Mouse (Mus musculus) embryonic facial prominence, embryonic 11.5 days (tissue): ENCODE results near the gene Olfr316. TPM values are rescaled to one million over a fixed set of nuclear protein-coding genes. Genes with fewer than 3 reads are reported as not detected.
"Not testable (repeated sequence)": the region's sequence is repeated elsewhere in the genome, so short reads cannot be mapped to it uniquely, and the experiment has no call there.

ENCODE experiments used
- ATAC-seq: fragments of 200-750 bp; cut with Nextera tagmentation; replicated peaks from 2 replicates; pipeline ENCODE4 v1.8.0; 2017; ENCODE audit warnings: low read depth; ENCODE audit not compliant: insufficient number of reproducible peaks, low FRiP score, low TSS enrichment
- DNase-seq: peaks from one replicate; pipeline ENCODE4 v3.0.0-alpha.2; 2015; ENCODE audit warnings: low spot score
- H3K27ac ChIP-seq: fragments of 300-500 bp; sonication (generic); replicated peaks from 2 replicates; pipeline ENCODE4 v1.5.1; 2014; ENCODE audit warnings: mild to moderate bottlenecking, low read depth, low read length, control low read depth
- H3K27me3 ChIP-seq: fragments of 300-500 bp; sonication (generic); 2 replicates; pipeline ENCODE4 v1.6.1; 2014; ENCODE audit warnings: mild to moderate bottlenecking, low read length, moderate library complexity, mixed read lengths; ENCODE audit not compliant: control insufficient read depth, insufficient read depth
- H3K36me3 ChIP-seq: fragments of 300-500 bp; sonication (generic); replicated peaks from 2 replicates; pipeline ENCODE4 v1.6.1; 2014; ENCODE audit warnings: low read depth, mild to moderate bottlenecking, low read length, moderate library complexity, mixed read lengths; ENCODE audit not compliant: control insufficient read depth, insufficient read depth
- H3K4me1 ChIP-seq: fragments of 300-500 bp; sonication (generic); 2 replicates; pipeline ENCODE4 v1.6.1; 2014; ENCODE audit warnings: low read length, mixed read lengths; ENCODE audit not compliant: control insufficient read depth, insufficient read depth
- H3K4me2 ChIP-seq: fragments of 300-500 bp; sonication (generic); 2 replicates; pipeline ENCODE4 v1.6.1; 2014; ENCODE audit warnings: low read depth, mild to moderate bottlenecking, control low read depth, low read length, moderate library complexity
- H3K4me3 ChIP-seq: fragments of 300-500 bp; sonication (generic); 2 replicates; pipeline ENCODE4 v1.5.1; 2014; ENCODE audit warnings: low read depth, low read length, control low read depth
- H3K9ac ChIP-seq: fragments of 300-500 bp; sonication (generic); replicated peaks from 2 replicates; pipeline ENCODE4 v1.6.1; 2014; ENCODE audit warnings: mild to moderate bottlenecking, control low read depth, low read length
- H3K9me3 ChIP-seq: fragments of 300-500 bp; sonication (generic); replicated peaks from 2 replicates; pipeline ENCODE4 v1.6.1; 2016; ENCODE audit warnings: mild to moderate bottlenecking, low read length, inconsistent platforms, mixed read lengths; ENCODE audit not compliant: control insufficient read depth
- WGBS: fragments of 180-500 bp; shearing (Covaris S2); extraction: QIAGEN DNeasy Blood & Tissue Kit; methylation state at CpG from one replicate; pipeline ENCODE4 v1.1.7; 2014; 5-methylcytosine and 5-hydroxymethylcytosine counted together
- polyA plus RNA-seq: library from polyadenylated mRNA; unstranded; fragments of >200 nt; fragmentation: Nextera tagmentation; extraction: Ambion mirVana; gene quantifications from 2 replicates; pipeline ENCODE4 v1.2.1, GENCODE M21; 2014

Gene Olfr316
- not detected in 2 replicates for polyA plus RNA-seq

DNA sequence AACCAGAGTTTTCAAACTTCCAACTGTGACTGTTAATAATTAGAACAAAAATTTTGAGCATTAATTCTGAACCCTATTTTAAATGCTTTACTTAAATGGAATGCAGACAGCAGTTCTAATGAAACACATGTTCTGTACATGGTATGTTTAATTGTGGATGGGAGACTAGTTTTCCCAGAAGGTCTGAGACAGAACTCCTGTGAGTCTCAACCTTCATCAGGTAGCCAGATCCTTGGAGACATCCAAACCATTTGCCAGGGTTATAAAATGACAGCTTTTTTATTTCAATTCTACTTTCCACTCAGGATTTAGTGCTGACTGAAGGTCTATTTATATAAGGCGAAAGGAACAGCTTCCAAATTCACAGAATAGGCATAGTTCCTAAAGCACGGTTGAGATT, at the start of gene Olfr316:
Gene Olfr316, plus strand, starts transcription at position 301 of the 400 bp plus-strand sequence.
- H3K27ac ChIP-seq: no peak within 1 kb of the TSS
- no peaks in the 10 kb centered on the region for H3K27me3 ChIP-seq
- H3K4me3 ChIP-seq: no peak within 1 kb of the TSS
- 89% methylated on average over 2 of the region's 2 CpGs for WGBS
- H3K9me3 ChIP-seq: no peaks in the 10 kb centered on the region
- H3K4me1 ChIP-seq: no peaks in the 10 kb centered on the region
- ATAC-seq: no peak
- H3K36me3 ChIP-seq: no peaks in the 10 kb centered on the region
- DNase-seq: no peak
- H3K4me2 ChIP-seq: no peak within 1 kb of the TSS
- no peak within 1 kb of the TSS for H3K9ac ChIP-seq

DNA sequence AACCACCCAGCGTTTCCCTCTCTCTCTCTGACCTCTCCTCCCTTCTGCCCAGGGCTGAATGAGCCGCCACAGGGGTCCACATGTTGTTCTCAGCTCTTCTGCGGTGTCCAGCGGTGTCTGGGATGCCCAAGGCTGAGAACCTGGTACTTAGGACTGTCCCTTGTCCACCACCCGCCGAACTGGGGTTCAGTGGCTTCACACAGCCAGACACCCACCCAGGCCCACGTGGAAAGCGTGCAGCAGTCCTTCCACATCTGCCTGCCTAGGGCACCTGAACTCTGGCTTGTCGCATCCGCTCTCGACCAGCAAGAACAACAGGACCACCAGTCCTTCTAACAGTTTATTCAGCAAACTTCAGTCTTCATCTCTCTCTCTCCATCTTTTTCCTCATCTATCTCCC, 43.4 kb upstream of the Olfr316 start:
- ATAC-seq: no peak
- no peak for DNase-seq
- Histone ChIP-seq H3K9ac (no peak overlapping the region), H3K27ac (no peak overlapping the region), H3K27me3 (no peaks in the 10 kb centered on the region), H3K4me1 (no peaks in the 10 kb centered on the region), H3K4me2 (no peak overlapping the region), H3K9me3 (no peaks in the 10 kb centered on the region), H3K4me3 (no peak overlapping the region), H3K36me3 (no peaks in the 10 kb centered on the region)
- 80% methylated on average over 11 of the region's 11 CpGs for WGBS

DNA sequence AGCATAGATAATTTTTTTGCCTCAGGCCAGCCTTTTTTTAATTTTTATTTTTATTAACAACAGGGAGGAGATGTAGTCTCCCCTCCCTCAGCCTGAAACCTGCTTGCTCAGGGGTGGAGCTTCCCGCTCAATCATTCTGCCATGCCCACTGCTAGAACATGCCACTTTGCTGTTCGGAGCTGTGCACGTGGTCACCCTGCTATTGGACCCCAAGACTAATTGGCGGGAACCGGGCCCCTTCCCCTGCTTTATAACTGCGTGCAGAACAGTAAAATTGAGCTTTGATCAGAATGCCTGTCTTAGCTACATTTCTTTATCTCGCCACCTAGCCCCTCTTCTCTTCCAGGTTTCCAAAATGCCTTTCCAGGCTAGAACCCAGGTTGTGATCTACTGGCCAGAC, 34.8 kb upstream of the Olfr316 start:
- not testable (repeated sequence) for ATAC-seq, H3K36me3 ChIP-seq, H3K27me3 ChIP-seq, H3K4me3 ChIP-seq, H3K4me1 ChIP-seq, H3K9ac ChIP-seq, DNase-seq, H3K27ac ChIP-seq, H3K4me2 ChIP-seq, H3K9me3 ChIP-seq
- WGBS: 90% methylated on average over 6 of the region's 7 CpGs

DNA sequence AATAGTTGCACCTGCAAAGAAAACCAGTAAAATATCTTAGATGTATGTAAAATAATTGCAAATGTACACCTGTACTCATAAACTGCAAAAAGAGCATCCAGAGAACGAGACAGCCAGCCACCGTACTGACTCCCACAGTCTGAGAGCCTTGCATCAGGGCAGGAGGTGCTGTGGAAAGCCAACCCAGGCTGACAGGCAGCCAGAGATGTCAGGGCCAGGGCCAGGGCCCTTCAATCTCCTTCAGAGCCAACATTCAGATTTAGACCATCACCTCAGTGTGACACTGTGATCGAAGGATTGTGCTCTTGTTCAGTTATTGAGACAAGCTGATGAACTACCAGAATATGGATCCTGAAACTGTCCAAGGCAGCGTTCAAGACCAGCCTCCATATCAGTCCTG, 32.8 kb upstream of the Olfr316 start:
- Histone ChIP-seq H3K9me3 (no peaks in the 10 kb centered on the region), H3K36me3 (no peaks in the 10 kb centered on the region), H3K27me3 (no peaks in the 10 kb centered on the region), H3K4me3 (no peak overlapping the region), H3K4me1 (no peaks in the 10 kb centered on the region), H3K4me2 (no peak overlapping the region), H3K27ac (no peak overlapping the region), H3K9ac (no peak overlapping the region)
- DNase-seq (no peak), ATAC-seq (no peak)
- 81% methylated on average over 4 of the region's 4 CpGs for WGBS

DNA sequence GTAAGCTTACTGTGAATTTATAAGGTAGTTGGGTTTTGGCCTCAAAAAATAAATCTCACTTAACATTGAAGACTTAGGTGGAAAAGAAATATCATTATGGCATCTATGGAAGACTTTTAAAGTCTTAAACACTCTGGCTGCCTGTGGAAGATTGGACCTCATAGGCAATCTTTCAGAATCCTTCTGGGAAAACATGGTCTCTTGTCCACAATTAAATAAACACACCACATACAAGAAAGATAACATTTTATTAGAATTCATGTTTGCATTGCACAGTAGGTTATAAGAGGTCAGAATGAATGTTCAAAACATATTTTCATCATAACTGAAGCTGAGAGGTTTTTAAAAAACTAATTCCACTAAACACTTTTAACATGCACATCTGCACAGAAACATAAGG, 28.6 kb upstream of the Olfr316 start, which contains the start of gene Olfr318:
Gene Olfr318, minus strand, starts transcription at position 101 of the 400 bp plus-strand sequence.
- ATAC-seq: no peak
- Histone ChIP-seq H3K4me2 (no peak within 1 kb of the TSS), H3K27ac (no peak within 1 kb of the TSS), H3K27me3 (no peaks in the 10 kb centered on the region), H3K4me1 (no peaks in the 10 kb centered on the region), H3K36me3 (no peaks in the 10 kb centered on the region), H3K4me3 (no peak within 1 kb of the TSS), H3K9me3 (no peaks in the 10 kb centered on the region), H3K9ac (no peak within 1 kb of the TSS)
- DNase-seq: no peak

DNA sequence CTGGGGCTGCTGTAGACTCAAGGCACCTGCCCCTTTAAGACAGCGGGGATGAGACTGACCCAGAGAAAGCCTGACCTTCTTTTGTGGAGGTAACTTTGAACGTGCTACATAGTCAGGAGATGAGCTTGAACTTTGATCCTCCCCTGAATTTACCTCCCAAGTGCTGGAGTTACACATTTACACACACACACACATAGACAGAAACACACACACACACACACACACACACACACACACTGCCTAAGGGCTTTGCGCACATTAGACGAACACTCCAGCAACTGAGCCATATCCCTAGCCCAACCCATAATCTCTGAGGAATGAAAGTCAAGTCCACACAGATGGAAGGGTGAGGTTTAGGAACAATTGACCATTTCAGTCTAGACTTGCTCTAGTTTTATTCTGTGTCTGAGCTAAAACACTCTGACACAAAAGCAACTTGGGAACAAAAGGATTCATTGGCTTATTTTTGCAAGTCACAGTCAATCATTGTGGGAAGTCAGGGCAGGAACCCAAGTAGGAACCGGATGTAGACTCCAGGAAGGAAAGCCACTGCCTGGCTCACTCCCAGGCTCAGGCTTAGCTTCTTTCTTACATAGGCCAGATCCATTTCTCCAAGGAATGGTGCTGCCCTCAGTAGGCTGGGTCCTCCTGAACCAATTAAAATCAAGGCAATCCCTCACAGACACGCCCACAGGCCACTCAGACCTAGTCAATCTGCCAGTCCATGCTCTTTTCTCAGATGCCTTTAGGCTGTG, 24.5 kb upstream of the Olfr316 start:
- 81% methylated on average over 6 of the region's 6 CpGs for WGBS
- not testable (repeated sequence) for H3K36me3 ChIP-seq, H3K27me3 ChIP-seq, DNase-seq, H3K4me1 ChIP-seq, H3K4me2 ChIP-seq, ATAC-seq, H3K4me3 ChIP-seq, H3K9me3 ChIP-seq, H3K27ac ChIP-seq, H3K9ac ChIP-seq

DNA sequence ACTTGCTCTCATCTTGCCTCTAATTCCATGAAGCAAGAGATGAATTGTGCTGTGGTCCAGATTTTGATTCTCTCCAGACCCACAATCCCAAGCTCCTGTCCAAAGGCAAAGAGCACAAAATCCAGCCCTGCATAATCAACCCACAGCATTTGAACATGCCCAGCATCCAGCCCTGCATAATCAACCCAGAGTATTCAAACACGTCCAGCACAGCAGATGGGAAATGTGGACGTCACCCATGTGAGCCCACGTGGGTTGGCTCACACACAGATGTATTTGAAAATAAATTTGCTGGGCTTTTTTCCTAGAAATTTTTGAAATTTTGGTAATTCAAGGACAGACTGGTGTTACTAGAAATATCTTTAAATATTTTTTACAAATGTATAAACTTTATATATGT, 19.2 kb upstream of the Olfr316 start:
- WGBS: 63% methylated on average over 3 of the region's 3 CpGs
- H3K27ac ChIP-seq: no peak overlapping the region
- no peak overlapping the region for H3K9ac ChIP-seq
- no peaks in the 10 kb centered on the region for H3K36me3 ChIP-seq
- H3K4me2 ChIP-seq: no peak overlapping the region
- no peak for DNase-seq
- H3K9me3 ChIP-seq: no peaks in the 10 kb centered on the region
- no peak for ATAC-seq
- H3K4me1 ChIP-seq: no peaks in the 10 kb centered on the region
- no peak overlapping the region for H3K4me3 ChIP-seq
- no peaks in the 10 kb centered on the region for H3K27me3 ChIP-seq

DNA sequence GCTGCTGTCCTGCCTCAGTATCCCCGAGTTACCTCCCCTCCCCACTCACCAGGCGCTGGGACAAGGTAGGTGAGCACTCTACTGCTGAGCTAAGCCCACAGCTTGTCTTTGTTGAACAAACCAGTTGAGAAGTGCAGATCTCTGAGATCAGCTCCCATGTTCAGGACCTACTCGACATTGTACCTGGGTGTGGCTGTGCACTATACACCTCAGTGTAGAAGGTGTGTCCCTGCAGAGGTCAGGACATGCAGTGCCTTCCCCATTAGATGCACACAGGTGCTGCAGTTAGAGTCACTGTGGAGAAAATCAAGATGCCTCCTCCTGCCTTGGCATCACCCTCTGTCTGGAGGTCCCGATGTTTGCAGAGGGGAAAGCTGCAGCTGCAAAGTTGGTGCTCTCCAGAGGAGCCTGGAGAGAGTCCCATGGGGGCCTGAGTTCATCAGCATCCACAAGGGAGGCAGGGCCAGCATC, 13.7 kb upstream of the Olfr316 start, which contains the start of gene Olfr317:
Gene Olfr317, minus strand, starts transcription at position 421 of the 471 bp plus-strand sequence.
- no peaks in the 10 kb centered on the region for H3K4me1 ChIP-seq
- no peaks in the 10 kb centered on the region for H3K9me3 ChIP-seq
- no peak for ATAC-seq
- WGBS: 76% methylated on average over 4 of the region's 4 CpGs
- H3K27me3 ChIP-seq: no peaks in the 10 kb centered on the region
- H3K4me2 ChIP-seq: no peak within 1 kb of the TSS
- no peak within 1 kb of the TSS for H3K9ac ChIP-seq
- no peak within 1 kb of the TSS for H3K4me3 ChIP-seq
- no peak for DNase-seq
- H3K36me3 ChIP-seq: no peaks in the 10 kb centered on the region
- H3K27ac ChIP-seq: no peak within 1 kb of the TSS
